16 mouse cellular contexts compared by ENCODE assay signal in the genomic region with DNA sequence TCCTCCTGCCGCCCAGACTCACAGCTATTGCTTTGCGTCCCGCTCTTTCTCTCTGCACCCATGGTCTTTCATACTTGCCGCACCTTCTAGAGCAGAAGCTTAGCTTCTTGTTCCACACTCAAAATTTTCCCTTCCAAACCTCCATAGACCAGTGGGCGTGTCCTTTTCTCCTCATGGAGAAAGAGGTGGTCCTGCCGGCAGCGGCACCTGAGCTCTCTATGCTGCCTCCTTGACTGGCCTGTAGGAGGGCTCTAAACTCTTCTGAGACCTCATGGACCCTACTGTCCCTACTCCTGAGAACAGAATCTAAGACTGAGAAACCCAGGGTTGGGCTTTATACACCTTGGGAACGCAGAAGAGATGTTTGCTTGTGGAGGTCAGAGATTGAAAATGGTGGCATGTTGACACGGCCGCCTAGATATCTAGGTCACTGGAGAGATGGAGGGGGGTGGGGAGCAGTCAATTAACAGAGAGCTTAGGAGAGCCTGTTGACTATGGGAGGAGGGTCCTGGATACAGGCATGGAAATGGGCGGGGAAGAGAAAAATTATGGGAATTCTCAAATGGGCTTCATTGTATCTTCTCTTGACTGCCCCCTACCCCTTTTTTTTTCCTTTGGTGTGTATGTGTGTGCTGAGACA. TPM values are rescaled to one million over a fixed set of nuclear protein-coding genes. Genes with fewer than 3 reads are reported as not detected.
DNase-seq lines count a peak whose midpoint lies in the region; ATAC-seq and TF ChIP-seq lines count a peak whose summit lies in the region.
"Had no signal": no experiment of that assay in that cellular context is flagged by ENCODE, and none has a peak within 500 bp of the region (broad histone marks: within the 10 kb centered on the region; RNA-seq: fewer than 3 reads in every experiment).

No protein-coding gene starts in this region.

- ATAC-seq in kidney, embryonic 15.5 days (replicated peaks; ENCODE audit: low FRiP score), result no peak
- ATAC-seq in liver, postnatal 0 days, result 0 out of 2 replicates have a peak, but pooled peaks have one; percentile 22
- ATAC-seq: hindbrain, embryonic 16.5 days had no signal

- no peak overlapping the region for H3K9ac ChIP-seq in kidney, embryonic 15.5 days
- H3K9ac ChIP-seq in liver, postnatal 0 days (replicated peaks), result no peak overlapping the region
- H3K9ac ChIP-seq: limb, embryonic 13.5 days had no signal

- TF ChIP-seq CTCF in bone marrow macrophage, adult 2 months (IDR thresholded peaks at IDR 0.05; ENCODE audit: low read depth, low read length), result no peak
- TF ChIP-seq CTCF in liver, postnatal 0 days (IDR thresholded peaks at IDR 0.05; ENCODE audit: low read depth), result no peak

- peaks cover 42% of the 10 kb centered on the region for H3K4me1 ChIP-seq in kidney, embryonic 15.5 days
- H3K4me1 ChIP-seq in bone marrow macrophage, adult 2 months (ENCODE audit: control insufficient read depth, insufficient read depth, low read length), result peaks cover 59% of the 10 kb centered on the region
- H3K4me1 ChIP-seq in liver, postnatal 0 days (ENCODE audit: insufficient read depth), result peaks cover 59% of the 10 kb centered on the region
- H3K4me1 ChIP-seq: limb, embryonic 13.5 days had no signal

- no peak for TF ChIP-seq POLR2A in bone marrow macrophage, adult 2 months (IDR thresholded peaks at IDR 0.05; ENCODE audit: borderline replicate concordance, low read depth, low read length)

- H3K27ac ChIP-seq in kidney, embryonic 15.5 days, result peak overlapping the region; percentile 66; the same call in 1 of the 2 replicates
- peak overlapping the region; percentile 86 for H3K27ac ChIP-seq in bone marrow macrophage, adult 2 months (ENCODE audit: insufficient read depth, low read depth, low read length)
- peak overlapping the region; percentile 85 for H3K27ac ChIP-seq in liver, postnatal 0 days (ENCODE audit: low read depth)
- H3K27ac ChIP-seq: limb, embryonic 13.5 days had no signal

- H3K36me3 ChIP-seq in kidney, embryonic 15.5 days, result no peaks in the 10 kb centered on the region
- H3K36me3 ChIP-seq in liver, postnatal 0 days (replicated peaks; ENCODE audit: insufficient read depth, low read length), result no peaks in the 10 kb centered on the region
- H3K36me3 ChIP-seq: limb, embryonic 13.5 days had no signal

- no peak for TF ChIP-seq EP300 in liver, postnatal 0 days (IDR thresholded peaks at IDR 0.05; ENCODE audit: low read depth)

- no peak for DNase-seq in kidney, postnatal 25 days
- DNase-seq in ES-CJ7 (ENCODE audit: low read depth, low spot score), result peak; percentile 59
- no peak for DNase-seq in liver, postnatal 0 days
- DNase-seq in cerebellum, postnatal 25 days, result no peak
- DNase-seq in urinary bladder, adult 2 months (ENCODE audit: low spot score), result no peak
- DNase-seq: adrenal gland, postnatal 36 days; cerebellum, adult 11 months; embryo, embryonic 11 days; right cerebral cortex, postnatal 25 days; thymus, postnatal 4 days had no signal

- H3K9me3 ChIP-seq in kidney, embryonic 15.5 days (replicated peaks), result no peaks in the 10 kb centered on the region
- no peaks in the 10 kb centered on the region for H3K9me3 ChIP-seq in liver, postnatal 0 days (ENCODE audit: low read length)
- H3K9me3 ChIP-seq: limb, embryonic 13.5 days had no signal

- H3K27me3 ChIP-seq in kidney, embryonic 15.5 days, result no peaks in the 10 kb centered on the region
- no peaks in the 10 kb centered on the region for H3K27me3 ChIP-seq in liver, postnatal 0 days (ENCODE audit: insufficient read depth, low read length)
- H3K27me3 ChIP-seq: CH12.LX; limb, embryonic 13.5 days had no signal

- no peak overlapping the region for H3K4me2 ChIP-seq in kidney, embryonic 15.5 days
- H3K4me2 ChIP-seq in liver, postnatal 0 days (ENCODE audit: low read depth, low read length), result no peak overlapping the region; the same call in 1 of the 2 replicates
- H3K4me2 ChIP-seq: limb, embryonic 13.5 days had no signal

- no peak overlapping the region for H3K4me3 ChIP-seq in kidney, embryonic 15.5 days (replicated peaks)
- no peak overlapping the region for H3K4me3 ChIP-seq in bone marrow macrophage, adult 2 months (ENCODE audit: insufficient read depth, low read length)
- no peak overlapping the region for H3K4me3 ChIP-seq in liver, postnatal 0 days (ENCODE audit: low read depth, low read length)
- H3K4me3 ChIP-seq: limb, embryonic 13.5 days had no signal

- WGBS in kidney, embryonic 15.5 days, result 87% methylated on average over 11 of the region's 11 CpGs
- 71% methylated on average over 11 of the region's 11 CpGs for WGBS in liver, postnatal 0 days (ENCODE audit: insufficient replicate concordance)

RNA-seq across cellular contexts. Expression of a gene that starts 6.7 kb away (rescaled TPM):
- polyA plus RNA-seq in kidney, embryonic 15.5 days (2015; fragmentation: Nextera tagmentation; extraction: Ambion mirVana), result 2.1 TPM in 2 replicates
- polyA plus RNA-seq in bone marrow macrophage, adult 2 months (2012; ENCODE audit: insufficient read depth, insufficient read length, missing spikeins), result not detected in 2 replicates
- not detected in 2 replicates for polyA plus RNA-seq in liver, postnatal 0 days (2015; fragmentation: Nextera tagmentation; extraction: Ambion mirVana)
- polyA plus RNA-seq in urinary bladder, adult 2 months (2012; rRNA removed), result not detected in 2 replicates
- polyA plus RNA-seq: kidney, postnatal 0 days had no signal

RNA-seq across cellular contexts. Expression of a gene that starts 12.3 kb away (rescaled TPM):
- polyA plus RNA-seq in kidney, embryonic 15.5 days (2015; fragmentation: Nextera tagmentation; extraction: Ambion mirVana), result 144 and 153 TPM in 2 replicates
- polyA plus RNA-seq in bone marrow macrophage, adult 2 months (2012; ENCODE audit: insufficient read depth, insufficient read length, missing spikeins), result 868 and 944 TPM in 2 replicates
- polyA plus RNA-seq in liver, postnatal 0 days (2015; fragmentation: Nextera tagmentation; extraction: Ambion mirVana), result 65.3 and 72.4 TPM in 2 replicates
- polyA plus RNA-seq in urinary bladder, adult 2 months (2012; rRNA removed), result 712 and 742 TPM in 2 replicates

RNA-seq across cellular contexts. Expression of a gene that starts 23.9 kb away (rescaled TPM):
- polyA plus RNA-seq in kidney, embryonic 15.5 days (2015; fragmentation: Nextera tagmentation; extraction: Ambion mirVana), result 38.1 and 39.8 TPM in 2 replicates
- 111 and 129 TPM in 2 replicates for polyA plus RNA-seq in bone marrow macrophage, adult 2 months (2012; ENCODE audit: insufficient read depth, insufficient read length, missing spikeins)
- 12.9 and 14.7 TPM in 2 replicates for polyA plus RNA-seq in liver, postnatal 0 days (2015; fragmentation: Nextera tagmentation; extraction: Ambion mirVana)
- polyA plus RNA-seq in urinary bladder, adult 2 months (2012; rRNA removed), result 44.4 and 59.0 TPM in 2 replicates

RNA-seq across cellular contexts. Expression of a gene that starts 26.4 kb away (rescaled TPM):
- polyA plus RNA-seq in kidney, embryonic 15.5 days (2015; fragmentation: Nextera tagmentation; extraction: Ambion mirVana), result 1.8 and 2.8 TPM in 2 replicates
- 0.28 TPM in 1 of 2 replicates, not detected in the other for polyA plus RNA-seq in bone marrow macrophage, adult 2 months (2012; ENCODE audit: insufficient read depth, insufficient read length, missing spikeins)
- not detected in 2 replicates for polyA plus RNA-seq in liver, postnatal 0 days (2015; fragmentation: Nextera tagmentation; extraction: Ambion mirVana)
- polyA plus RNA-seq in urinary bladder, adult 2 months (2012; rRNA removed), result 0.70 and 1.1 TPM in 2 replicates

RNA-seq across cellular contexts. Expression of a gene that starts 30.9 kb away (rescaled TPM):
- polyA plus RNA-seq in kidney, embryonic 15.5 days (2015; fragmentation: Nextera tagmentation; extraction: Ambion mirVana), result 6.5 and 8.0 TPM in 2 replicates
- polyA plus RNA-seq in bone marrow macrophage, adult 2 months (2012; ENCODE audit: insufficient read depth, insufficient read length, missing spikeins), result 21.8 and 23.4 TPM in 2 replicates
- polyA plus RNA-seq in liver, postnatal 0 days (2015; fragmentation: Nextera tagmentation; extraction: Ambion mirVana), result 0.45 and 0.54 TPM in 2 replicates
- polyA plus RNA-seq in urinary bladder, adult 2 months (2012; rRNA removed), result 57.6 and 66.0 TPM in 2 replicates
